ENCODE assay signal across 9 mouse cellular contexts in genomic region chr12:116280149-116280652, GRCm38 (mm10). TPM values are rescaled to one million over a fixed set of nuclear protein-coding genes. Genes with fewer than 3 reads are reported as not detected.
DNase-seq lines count a peak whose midpoint lies in the region; ATAC-seq and TF ChIP-seq lines count a peak whose summit lies in the region.
"Had no signal": no experiment of that assay in that cellular context is flagged by ENCODE, and none has a peak within 500 bp of the region (broad histone marks: within the 10 kb centered on the region; RNA-seq: fewer than 3 reads in every experiment).

No protein-coding gene starts in this region.

- no peak; the same call in 1 of the 2 replicates for ATAC-seq in lung, embryonic 14.5 days (ENCODE audit: insufficient read depth)
- ATAC-seq in embryonic facial prominence, embryonic 15.5 days (ENCODE audit: insufficient number of reproducible peaks, low FRiP score, low TSS enrichment, low read depth): no peak; the same call in 1 of the 2 replicates
- ATAC-seq in intestine, embryonic 16.5 days: peak; percentile 35; the same call in 1 of the 2 replicates
- no peak for ATAC-seq in neural tube, embryonic 14.5 days (ENCODE audit: low read depth)
- ATAC-seq in frontal cortex, adult (ENCODE audit: low TSS enrichment): no peak

- no peaks in the 10 kb centered on the region for H3K36me3 ChIP-seq in lung, embryonic 14.5 days (ENCODE audit: insufficient read depth)
- no peaks in the 10 kb centered on the region for H3K36me3 ChIP-seq in embryonic facial prominence, embryonic 15.5 days
- no peaks in the 10 kb centered on the region for H3K36me3 ChIP-seq in intestine, embryonic 16.5 days (ENCODE audit: control insufficient read depth, insufficient read depth, low read length)
- no peaks in the 10 kb centered on the region for H3K36me3 ChIP-seq in neural tube, embryonic 14.5 days (ENCODE audit: control insufficient read depth, insufficient read depth, low read length)

- 0 out of 2 replicates have a peak, but pooled peaks cover 6% of the 10 kb centered on the region for H3K4me1 ChIP-seq in lung, embryonic 14.5 days (ENCODE audit: insufficient read depth)
- no peaks in the 10 kb centered on the region for H3K4me1 ChIP-seq in embryonic facial prominence, embryonic 15.5 days
- peaks cover 4% of the 10 kb centered on the region; the same call in 1 of the 2 replicates for H3K4me1 ChIP-seq in intestine, embryonic 16.5 days (ENCODE audit: control insufficient read depth, insufficient read depth, low read length)
- 0 out of 2 replicates have a peak, but pooled peaks cover 6% of the 10 kb centered on the region for H3K4me1 ChIP-seq in neural tube, embryonic 14.5 days (ENCODE audit: control insufficient read depth, insufficient read depth, low read length)

- H3K4me3 ChIP-seq in lung, embryonic 14.5 days (ENCODE audit: low read depth, low read length): peak overlapping the region; percentile 95
- peak overlapping the region; percentile 97 for H3K4me3 ChIP-seq in embryonic facial prominence, embryonic 15.5 days (replicated peaks)
- peak overlapping the region; percentile 98 for H3K4me3 ChIP-seq in intestine, embryonic 16.5 days (ENCODE audit: low read length)
- peak overlapping the region; percentile 97 for H3K4me3 ChIP-seq in neural tube, embryonic 14.5 days (ENCODE audit: low read depth, low read length)

- no peak for TF ChIP-seq CTCF in lung, embryonic 14.5 days (IDR thresholded peaks at IDR 0.05; ENCODE audit: low read depth)

- under 1% methylated on average over 7 of the region's 7 CpGs for WGBS in lung, embryonic 14.5 days
- 2% methylated on average over 7 of the region's 7 CpGs for WGBS in embryonic facial prominence, embryonic 15.5 days
- 2% methylated on average over 7 of the region's 7 CpGs for WGBS in intestine, embryonic 16.5 days
- WGBS in neural tube, embryonic 14.5 days: 7% methylated on average over 7 of the region's 7 CpGs

- peak overlapping the region; percentile 91 for H3K9ac ChIP-seq in lung, embryonic 14.5 days
- H3K9ac ChIP-seq in embryonic facial prominence, embryonic 15.5 days: peak overlapping the region; percentile 96
- H3K9ac ChIP-seq in intestine, embryonic 16.5 days (ENCODE audit: low read depth, low read length): peak overlapping the region; percentile 84
- peak overlapping the region; percentile 92 for H3K9ac ChIP-seq in neural tube, embryonic 14.5 days (replicated peaks; ENCODE audit: low read depth, low read length)

- DNase-seq in lung, embryonic 14.5 days: no peak
- DNase-seq in lung, postnatal 14 days: no peak
- no peak for DNase-seq in left cerebral cortex, adult 18-20 months (ENCODE audit: low spot score in 2 of 2)
- no peak for DNase-seq in Muller cell, postnatal 12 days (ENCODE audit: inconsistent ontology term)

- no peaks in the 10 kb centered on the region for H3K27me3 ChIP-seq in lung, embryonic 14.5 days (ENCODE audit: insufficient read depth, low read length)
- H3K27me3 ChIP-seq in embryonic facial prominence, embryonic 15.5 days: no peaks in the 10 kb centered on the region
- H3K27me3 ChIP-seq in intestine, embryonic 16.5 days (replicated peaks; ENCODE audit: control insufficient read depth, insufficient read depth, low read length): no peaks in the 10 kb centered on the region
- no peaks in the 10 kb centered on the region for H3K27me3 ChIP-seq in neural tube, embryonic 14.5 days (ENCODE audit: control insufficient read depth, insufficient read depth, low read length)

- peak overlapping the region; percentile 98 for H3K27ac ChIP-seq in lung, embryonic 14.5 days (ENCODE audit: low read depth)
- H3K27ac ChIP-seq in embryonic facial prominence, embryonic 15.5 days (replicated peaks): peak overlapping the region; percentile 99
- peak overlapping the region; percentile 98 for H3K27ac ChIP-seq in intestine, embryonic 16.5 days (ENCODE audit: low read length)
- H3K27ac ChIP-seq in neural tube, embryonic 14.5 days (ENCODE audit: low read depth, low read length): peak overlapping the region; percentile 98

- peak overlapping the region; percentile 73 for H3K4me2 ChIP-seq in lung, embryonic 14.5 days
- peak overlapping the region; percentile 56 for H3K4me2 ChIP-seq in embryonic facial prominence, embryonic 15.5 days (replicated peaks)
- peak overlapping the region; percentile 65 for H3K4me2 ChIP-seq in intestine, embryonic 16.5 days (ENCODE audit: low read depth, low read length)
- H3K4me2 ChIP-seq in neural tube, embryonic 14.5 days (ENCODE audit: low read depth, low read length): peak overlapping the region; percentile 64

- no peaks in the 10 kb centered on the region for H3K9me3 ChIP-seq in lung, embryonic 14.5 days (ENCODE audit: low read depth, low read length)
- H3K9me3 ChIP-seq in embryonic facial prominence, embryonic 15.5 days (replicated peaks): no peaks in the 10 kb centered on the region
- no peaks in the 10 kb centered on the region for H3K9me3 ChIP-seq in intestine, embryonic 16.5 days (ENCODE audit: control insufficient read depth, low read length)
- H3K9me3 ChIP-seq in neural tube, embryonic 14.5 days (ENCODE audit: control insufficient read depth, low read length): no peaks in the 10 kb centered on the region

RNA-seq across cellular contexts. Expression of gene Esyt2, which starts 0.8 kb away (rescaled TPM):
- 29.0 and 31.0 TPM in 2 replicates for polyA plus RNA-seq in lung, embryonic 14.5 days (2014; fragmentation: Nextera tagmentation; extraction: Ambion mirVana)
- polyA plus RNA-seq in embryonic facial prominence, embryonic 15.5 days (2015; fragmentation: Nextera tagmentation; extraction: Ambion mirVana): 20.3 and 21.7 TPM in 2 replicates
- polyA plus RNA-seq in intestine, embryonic 16.5 days (2015; fragmentation: Nextera tagmentation; extraction: Ambion mirVana): 15.7 and 18.0 TPM in 2 replicates
- 17.8 and 20.4 TPM in 2 replicates for polyA plus RNA-seq in neural tube, embryonic 14.5 days (2014; fragmentation: Nextera tagmentation; extraction: Ambion mirVana)
- 10 to 100 TPM; 57.8 to 58.5 TPM for total RNA-seq in left cerebral cortex, adult 18-20 months (2021)

RNA-seq across cellular contexts. Expression of gene Gm11027, which starts 5.0 kb away (rescaled TPM):
- not detected in 2 replicates for polyA plus RNA-seq in lung, embryonic 14.5 days (2014; fragmentation: Nextera tagmentation; extraction: Ambion mirVana)
- polyA plus RNA-seq in embryonic facial prominence, embryonic 15.5 days (2015; fragmentation: Nextera tagmentation; extraction: Ambion mirVana): not detected in 2 replicates
- not detected in 2 replicates for polyA plus RNA-seq in intestine, embryonic 16.5 days (2015; fragmentation: Nextera tagmentation; extraction: Ambion mirVana)
- not detected in 2 replicates for polyA plus RNA-seq in neural tube, embryonic 14.5 days (2014; fragmentation: Nextera tagmentation; extraction: Ambion mirVana)
- total RNA-seq in left cerebral cortex, adult 18-20 months (2021): not detected
- total RNA-seq: adrenal gland, postnatal 4 days had no signal

RNA-seq across cellular contexts. Expression of gene Wdr60, which starts 17.4 kb away (rescaled TPM):
- 16.4 and 18.2 TPM in 2 replicates for polyA plus RNA-seq in lung, embryonic 14.5 days (2014; fragmentation: Nextera tagmentation; extraction: Ambion mirVana)
- polyA plus RNA-seq in embryonic facial prominence, embryonic 15.5 days (2015; fragmentation: Nextera tagmentation; extraction: Ambion mirVana): 31.4 and 32.9 TPM in 2 replicates
- 10.7 and 11.0 TPM in 2 replicates for polyA plus RNA-seq in intestine, embryonic 16.5 days (2015; fragmentation: Nextera tagmentation; extraction: Ambion mirVana)
- polyA plus RNA-seq in neural tube, embryonic 14.5 days (2014; fragmentation: Nextera tagmentation; extraction: Ambion mirVana): 21.2 and 25.4 TPM in 2 replicates
- 10 to 100 TPM; 17.2 to 18.2 TPM for total RNA-seq in left cerebral cortex, adult 18-20 months (2021)
